Mouse (Mus musculus): ENCODE data around the gene Syt14. TPM values are rescaled to one million over a fixed set of nuclear protein-coding genes. Genes with fewer than 3 reads are reported as not detected.

Gene Syt14
- 7.4 and 8.1 TPM in 2 replicates for polyA plus RNA-seq (2014; fragmentation: Nextera tagmentation; extraction: Ambion mirVana)

- Histone ChIP-seq H3K4me2 (ENCODE audit: low read depth) (peak within 1 kb of the TSS; percentile 91), H3K27me3 (ENCODE audit: control insufficient read depth, insufficient read depth, low read length) (no peaks in the 10 kb centered on the region), H3K27ac (ENCODE audit: low read depth, low read length) (0 out of 2 replicates have a peak within 1 kb of the TSS, but pooled peaks have one; percentile 49), H3K9ac (ENCODE audit: low read length) (peak within 1 kb of the TSS; percentile 78), H3K36me3 (ENCODE audit: control insufficient read depth, insufficient read depth, low read length) (no peaks in the 10 kb centered on the region), H3K4me3 (ENCODE audit: low read depth, low read length) (peak within 1 kb of the TSS; percentile 77), H3K4me1 (ENCODE audit: control insufficient read depth, insufficient read depth, low read length) (no peaks in the 10 kb centered on the region), H3K9me3 (ENCODE audit: control insufficient read depth, low read length) (no peaks in the 10 kb centered on the region)
- DNase-seq (ENCODE audit: low spot score) = peak; percentile 89
- ATAC-seq (ENCODE audit: insufficient read depth, low FRiP score, low TSS enrichment) = peak; percentile 95
- under 1% methylated on average over 54 of the region's 67 CpGs for WGBS
Measured at GRCm38 (mm10) chr1:193035371-193036238, at the start of gene Syt14. Syt14 (minus strand) TSS chr1:193035775.

- no peak overlapping the region for H3K4me2 ChIP-seq (ENCODE audit: low read depth)
- no peak overlapping the region for H3K4me3 ChIP-seq (ENCODE audit: low read depth, low read length)
- H3K9ac ChIP-seq (ENCODE audit: low read length) = no peak overlapping the region
- no peak for DNase-seq (ENCODE audit: low spot score)
- WGBS = 93% methylated on average over 1 of the region's 1 CpGs
- no peaks in the 10 kb centered on the region for H3K36me3 ChIP-seq (ENCODE audit: control insufficient read depth, insufficient read depth, low read length)
- no peaks in the 10 kb centered on the region for H3K27me3 ChIP-seq (ENCODE audit: control insufficient read depth, insufficient read depth, low read length)
- ATAC-seq (ENCODE audit: insufficient read depth, low FRiP score, low TSS enrichment) = no peak
- no peaks in the 10 kb centered on the region for H3K9me3 ChIP-seq (ENCODE audit: control insufficient read depth, low read length)
- no peak overlapping the region for H3K27ac ChIP-seq (ENCODE audit: low read depth, low read length)
- no peaks in the 10 kb centered on the region for H3K4me1 ChIP-seq (ENCODE audit: control insufficient read depth, insufficient read depth, low read length)
Measured at GRCm38 (mm10) chr1:193084016-193084415, 48.4 kb upstream of the Syt14 start.

GRCm38 (mm10) chr1:193083051-193083450 lies 47.5 kb upstream of the Syt14 start:
- Histone ChIP-seq H3K4me3 (ENCODE audit: low read depth, low read length) (no peak overlapping the region), H3K27me3 (ENCODE audit: control insufficient read depth, insufficient read depth, low read length) (no peaks in the 10 kb centered on the region), H3K9ac (ENCODE audit: low read length) (no peak overlapping the region), H3K27ac (ENCODE audit: low read depth, low read length) (no peak overlapping the region), H3K9me3 (ENCODE audit: control insufficient read depth, low read length) (no peaks in the 10 kb centered on the region), H3K4me1 (ENCODE audit: control insufficient read depth, insufficient read depth, low read length) (no peaks in the 10 kb centered on the region), H3K4me2 (ENCODE audit: low read depth) (no peak overlapping the region), H3K36me3 (ENCODE audit: control insufficient read depth, insufficient read depth, low read length) (no peaks in the 10 kb centered on the region)
- ATAC-seq (ENCODE audit: insufficient read depth, low FRiP score, low TSS enrichment) (no peak), DNase-seq (ENCODE audit: low spot score) (no peak)
- 86% methylated on average over 7 of the region's 7 CpGs for WGBS

- no peak for ATAC-seq (ENCODE audit: insufficient read depth, low FRiP score, low TSS enrichment)
- no peaks in the 10 kb centered on the region for H3K4me1 ChIP-seq (ENCODE audit: control insufficient read depth, insufficient read depth, low read length)
- no peak for DNase-seq (ENCODE audit: low spot score)
- H3K9ac ChIP-seq (ENCODE audit: low read length) = no peak overlapping the region
- H3K27me3 ChIP-seq (ENCODE audit: control insufficient read depth, insufficient read depth, low read length) = no peaks in the 10 kb centered on the region
- no peak overlapping the region for H3K4me2 ChIP-seq (ENCODE audit: low read depth)
- no peaks in the 10 kb centered on the region for H3K9me3 ChIP-seq (ENCODE audit: control insufficient read depth, low read length)
- WGBS = 57% methylated on average over 10 of the region's 10 CpGs
- H3K4me3 ChIP-seq (ENCODE audit: low read depth, low read length) = no peak overlapping the region
- no peak overlapping the region for H3K27ac ChIP-seq (ENCODE audit: low read depth, low read length)
- no peaks in the 10 kb centered on the region for H3K36me3 ChIP-seq (ENCODE audit: control insufficient read depth, insufficient read depth, low read length)
Measured at GRCm38 (mm10) chr1:193082311-193082921, 46.8 kb upstream of the Syt14 start.

GRCm38 (mm10) chr1:193062618-193063017 lies 27.0 kb upstream of the Syt14 start:
- Histone ChIP-seq H3K36me3 (ENCODE audit: control insufficient read depth, insufficient read depth, low read length) (no peaks in the 10 kb centered on the region), H3K4me2 (ENCODE audit: low read depth) (no peak overlapping the region), H3K27ac (ENCODE audit: low read depth, low read length) (no peak overlapping the region), H3K4me1 (ENCODE audit: control insufficient read depth, insufficient read depth, low read length) (no peaks in the 10 kb centered on the region), H3K9me3 (ENCODE audit: control insufficient read depth, low read length) (no peaks in the 10 kb centered on the region), H3K9ac (ENCODE audit: low read length) (no peak overlapping the region), H3K27me3 (ENCODE audit: control insufficient read depth, insufficient read depth, low read length) (no peaks in the 10 kb centered on the region), H3K4me3 (ENCODE audit: low read depth, low read length) (no peak overlapping the region)
- no peak for ATAC-seq (ENCODE audit: insufficient read depth, low FRiP score, low TSS enrichment)
- DNase-seq (ENCODE audit: low spot score) = no peak
- 90% methylated on average over 3 of the region's 3 CpGs for WGBS

- H3K27ac ChIP-seq (ENCODE audit: low read depth, low read length) = no peak overlapping the region
- no peak overlapping the region for H3K4me2 ChIP-seq (ENCODE audit: low read depth)
- H3K4me1 ChIP-seq (ENCODE audit: control insufficient read depth, insufficient read depth, low read length) = no peaks in the 10 kb centered on the region
- ATAC-seq (ENCODE audit: insufficient read depth, low FRiP score, low TSS enrichment) = no peak
- no peaks in the 10 kb centered on the region for H3K9me3 ChIP-seq (ENCODE audit: control insufficient read depth, low read length)
- H3K36me3 ChIP-seq (ENCODE audit: control insufficient read depth, insufficient read depth, low read length) = no peaks in the 10 kb centered on the region
- H3K9ac ChIP-seq (ENCODE audit: low read length) = no peak overlapping the region
- H3K27me3 ChIP-seq (ENCODE audit: control insufficient read depth, insufficient read depth, low read length) = no peaks in the 10 kb centered on the region
- WGBS = 81% methylated on average over 2 of the region's 2 CpGs
- DNase-seq (ENCODE audit: low spot score) = no peak
- no peak overlapping the region for H3K4me3 ChIP-seq (ENCODE audit: low read depth, low read length)
Measured at GRCm38 (mm10) chr1:193060167-193060566, 24.6 kb upstream of the Syt14 start.

GRCm38 (mm10) chr1:193059596-193059995 lies 24.0 kb upstream of the Syt14 start:
- no peak overlapping the region for H3K4me3 ChIP-seq (ENCODE audit: low read depth, low read length)
- DNase-seq (ENCODE audit: low spot score) (no peak), ATAC-seq (ENCODE audit: insufficient read depth, low FRiP score, low TSS enrichment) (no peak)
- WGBS = 76% methylated on average over 5 of the region's 5 CpGs
- no peaks in the 10 kb centered on the region for H3K27me3 ChIP-seq (ENCODE audit: control insufficient read depth, insufficient read depth, low read length)
- no peaks in the 10 kb centered on the region for H3K4me1 ChIP-seq (ENCODE audit: control insufficient read depth, insufficient read depth, low read length)
- no peak overlapping the region for H3K9ac ChIP-seq (ENCODE audit: low read length)
- H3K27ac ChIP-seq (ENCODE audit: low read depth, low read length) = no peak overlapping the region
- H3K9me3 ChIP-seq (ENCODE audit: control insufficient read depth, low read length) = no peaks in the 10 kb centered on the region
- no peaks in the 10 kb centered on the region for H3K36me3 ChIP-seq (ENCODE audit: control insufficient read depth, insufficient read depth, low read length)
- no peak overlapping the region for H3K4me2 ChIP-seq (ENCODE audit: low read depth)

GRCm38 (mm10) chr1:193054401-193054800 lies 18.8 kb upstream of the Syt14 start:
- no peaks in the 10 kb centered on the region for H3K27me3 ChIP-seq (ENCODE audit: control insufficient read depth, insufficient read depth, low read length)
- no peaks in the 10 kb centered on the region for H3K4me1 ChIP-seq (ENCODE audit: control insufficient read depth, insufficient read depth, low read length)
- no peak overlapping the region for H3K27ac ChIP-seq (ENCODE audit: low read depth, low read length)
- ATAC-seq (ENCODE audit: insufficient read depth, low FRiP score, low TSS enrichment) (no peak), DNase-seq (ENCODE audit: low spot score) (no peak)
- no peaks in the 10 kb centered on the region for H3K36me3 ChIP-seq (ENCODE audit: control insufficient read depth, insufficient read depth, low read length)
- 83% methylated on average over 5 of the region's 5 CpGs for WGBS
- no peak overlapping the region for H3K4me3 ChIP-seq (ENCODE audit: low read depth, low read length)
- H3K9me3 ChIP-seq (ENCODE audit: control insufficient read depth, low read length) = no peaks in the 10 kb centered on the region
- no peak overlapping the region for H3K4me2 ChIP-seq (ENCODE audit: low read depth)
- H3K9ac ChIP-seq (ENCODE audit: low read length) = no peak overlapping the region

GRCm38 (mm10) chr1:193053065-193053464 lies 17.5 kb upstream of the Syt14 start:
- no peak overlapping the region for H3K27ac ChIP-seq (ENCODE audit: low read depth, low read length)
- ATAC-seq (ENCODE audit: insufficient read depth, low FRiP score, low TSS enrichment) (no peak), DNase-seq (ENCODE audit: low spot score) (no peak)
- no peaks in the 10 kb centered on the region for H3K27me3 ChIP-seq (ENCODE audit: control insufficient read depth, insufficient read depth, low read length)
- H3K9ac ChIP-seq (ENCODE audit: low read length) = no peak overlapping the region
- H3K9me3 ChIP-seq (ENCODE audit: control insufficient read depth, low read length) = no peaks in the 10 kb centered on the region
- no peaks in the 10 kb centered on the region for H3K36me3 ChIP-seq (ENCODE audit: control insufficient read depth, insufficient read depth, low read length)
- no peak overlapping the region for H3K4me2 ChIP-seq (ENCODE audit: low read depth)
- no peaks in the 10 kb centered on the region for H3K4me1 ChIP-seq (ENCODE audit: control insufficient read depth, insufficient read depth, low read length)
- no peak overlapping the region for H3K4me3 ChIP-seq (ENCODE audit: low read depth, low read length)
- 62% methylated on average over 5 of the region's 5 CpGs for WGBS

Measured in neural tube, embryonic 11.5 days (tissue).